Mouse (Mus musculus): ENCODE results near the gene Lpcat1.

Lpcat1 gene

DNA sequence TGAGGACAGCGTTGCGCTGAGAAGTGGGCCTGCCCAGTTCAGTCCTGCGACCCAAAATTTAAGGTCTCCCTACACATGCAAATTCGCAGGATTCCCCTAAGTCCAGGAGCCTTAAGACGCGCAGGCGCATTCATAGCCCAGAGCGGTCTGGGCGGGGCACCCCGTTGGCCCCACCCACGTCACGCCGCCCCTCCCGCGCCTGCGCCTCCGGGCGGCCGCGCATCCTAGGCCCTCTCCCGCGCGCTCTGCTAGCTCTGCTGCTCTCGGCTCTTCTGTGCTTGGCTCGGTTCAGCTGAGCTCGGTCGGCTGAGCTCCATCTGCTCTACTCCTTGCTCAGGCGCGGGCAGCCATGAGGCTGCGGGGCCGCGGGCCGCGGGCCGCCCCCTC lies at the start of gene Lpcat1:
Gene Lpcat1, plus strand, starts transcription at position 164 of the 387 bp plus-strand sequence.
- no peak for TF ChIP-seq GATA4 (IDR thresholded peaks at IDR 0.05; ENCODE audit: insufficient replicate concordance, low read length)

DNA sequence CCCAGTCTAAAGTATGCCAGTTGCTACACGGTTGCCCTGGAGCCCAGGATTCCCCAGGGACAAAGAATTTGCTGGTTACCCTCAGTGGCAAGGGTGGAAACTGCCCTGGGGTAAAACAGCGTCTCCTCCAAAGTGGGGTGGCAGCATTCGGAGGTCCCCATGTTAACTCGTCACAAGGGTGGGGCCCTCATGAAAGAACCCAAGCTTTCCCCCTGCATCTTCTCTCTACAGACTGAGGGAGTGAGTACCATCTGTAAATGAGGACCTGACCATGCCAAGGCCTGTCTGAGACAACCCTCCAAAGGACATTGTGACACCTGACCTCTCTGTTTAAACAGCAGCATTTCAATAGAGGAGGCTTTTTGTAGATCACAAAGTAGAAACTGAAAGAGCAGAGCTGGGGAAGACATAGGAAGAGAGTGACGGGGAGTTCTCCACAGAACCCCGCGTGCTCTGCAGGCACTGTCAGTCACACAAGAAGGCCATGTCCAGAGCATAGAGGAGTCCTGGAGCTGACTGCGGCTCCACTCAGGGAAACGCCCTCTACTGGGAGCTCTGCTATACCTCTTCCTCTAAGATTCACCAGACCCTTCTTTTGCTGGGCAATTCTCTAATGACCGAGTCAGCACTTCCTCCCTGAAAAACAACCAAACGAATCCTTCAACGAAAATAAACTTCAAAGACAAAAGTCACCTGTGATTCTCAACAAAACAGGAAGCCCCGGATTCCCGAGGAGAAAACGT lies 49.3 kb upstream of the Lpcat1 start:
- no peak for TF ChIP-seq GATA4 (IDR thresholded peaks at IDR 0.05; ENCODE audit: insufficient replicate concordance, low read length)

- no peak for TF ChIP-seq GATA4 (IDR thresholded peaks at IDR 0.05; ENCODE audit: insufficient replicate concordance, low read length)
These were observed 48.7 kb upstream of the Lpcat1 start for GRCm38 (mm10) chr13:73418297-73418696.

GRCm38 (mm10) chr13:73419244-73419643 lies 47.8 kb upstream of the Lpcat1 start:
- no peak for TF ChIP-seq GATA4 (IDR thresholded peaks at IDR 0.05; ENCODE audit: insufficient replicate concordance, low read length)

DNA sequence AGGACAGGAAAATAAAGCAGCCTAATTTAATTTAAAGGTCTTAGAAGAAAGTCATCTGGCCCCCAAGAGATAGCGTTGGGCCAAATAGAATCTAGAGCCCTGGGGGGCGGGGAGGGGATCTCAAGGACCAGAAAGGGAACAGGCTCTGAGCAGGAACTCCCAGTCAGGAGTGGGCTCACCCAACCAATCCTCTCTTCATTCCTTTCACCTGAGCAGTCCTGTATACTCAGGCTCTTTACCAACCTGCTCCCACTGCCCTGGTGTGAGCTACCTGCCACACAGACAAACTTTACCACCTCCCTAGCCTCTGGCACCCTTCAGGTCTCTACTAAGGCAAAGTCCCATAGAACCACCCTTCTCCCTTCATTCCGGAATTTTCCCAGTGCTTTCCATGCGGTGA lies 44.0 kb upstream of the Lpcat1 start:
- no peak for TF ChIP-seq GATA4 (IDR thresholded peaks at IDR 0.05; ENCODE audit: insufficient replicate concordance, low read length)

GRCm38 (mm10) chr13:73425035-73425434 lies 42.0 kb upstream of the Lpcat1 start:
- TF ChIP-seq GATA4 (IDR thresholded peaks at IDR 0.05; ENCODE audit: insufficient replicate concordance, low read length): no peak

DNA sequence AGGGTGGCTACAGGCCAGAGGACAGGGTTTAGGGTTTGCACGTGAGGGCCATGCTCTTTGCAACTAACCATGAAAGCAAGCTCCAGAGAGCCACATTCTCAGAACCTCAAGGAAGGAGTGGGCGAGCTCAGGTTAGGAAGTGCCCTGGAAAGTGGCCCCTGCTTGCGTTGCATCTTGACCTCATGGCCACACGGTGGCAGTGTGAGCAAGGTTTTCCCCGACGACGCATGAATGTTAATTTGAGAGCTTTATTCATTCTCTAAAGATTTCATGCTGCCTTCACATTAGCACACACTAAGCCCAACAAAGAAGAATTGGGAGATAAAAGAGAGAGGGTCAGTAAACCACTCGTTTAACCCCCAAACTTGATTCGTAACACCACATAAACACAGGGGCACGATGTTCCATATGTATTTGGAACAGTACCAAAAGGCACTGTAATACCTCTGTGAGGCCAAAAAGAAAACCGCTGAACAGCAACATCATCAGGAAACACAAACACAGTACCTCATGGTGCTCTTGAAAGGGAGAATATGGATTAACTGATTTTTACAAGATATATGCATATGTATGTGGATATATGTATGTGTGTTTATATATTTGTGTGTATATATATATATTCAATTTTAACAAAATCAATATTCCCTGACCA lies 41.0 kb upstream of the Lpcat1 start:
- no peak for TF ChIP-seq GATA4 (IDR thresholded peaks at IDR 0.05; ENCODE audit: insufficient replicate concordance, low read length)

GRCm38 (mm10) chr13:73426587-73426986 lies 40.4 kb upstream of the Lpcat1 start:
- no peak for TF ChIP-seq GATA4 (IDR thresholded peaks at IDR 0.05; ENCODE audit: insufficient replicate concordance, low read length)

- no peak for TF ChIP-seq GATA4 (IDR thresholded peaks at IDR 0.05; ENCODE audit: insufficient replicate concordance, low read length)
These were observed 37.2 kb upstream of the Lpcat1 start for GRCm38 (mm10) chr13:73429605-73430321.

DNA sequence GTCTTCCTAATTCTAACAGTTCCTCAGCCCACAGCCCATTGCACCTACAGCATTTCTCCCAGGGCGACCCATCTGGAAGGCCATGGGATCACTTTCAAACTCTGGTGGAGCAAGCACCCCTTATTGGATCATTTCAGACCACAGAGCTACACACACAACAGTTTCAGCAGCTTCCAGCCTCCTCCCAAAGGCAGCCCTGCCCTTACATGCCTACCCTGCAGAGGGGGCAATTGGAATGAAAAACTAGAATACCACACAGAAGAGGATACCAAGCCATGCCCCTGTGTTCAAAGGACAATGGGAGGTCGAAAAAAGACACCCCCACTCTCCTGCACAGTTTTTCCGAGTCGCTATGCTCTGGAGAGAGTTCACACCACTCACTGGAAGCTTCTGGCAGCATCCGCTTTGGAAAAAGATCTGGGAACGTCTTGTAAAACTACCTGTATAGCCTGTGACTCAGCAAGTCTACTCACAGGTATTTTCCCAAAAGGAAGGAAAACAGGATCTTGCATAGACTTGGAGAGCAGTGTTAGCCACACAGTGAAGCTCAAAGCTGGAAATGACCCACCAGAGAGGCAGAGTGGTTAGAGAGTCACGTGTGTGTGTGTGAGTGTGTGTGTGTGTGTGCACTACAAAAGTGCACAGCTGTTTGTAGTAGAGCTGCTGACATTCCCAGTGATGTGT lies 34.4 kb upstream of the Lpcat1 start:
- no peak for TF ChIP-seq GATA4 (IDR thresholded peaks at IDR 0.05; ENCODE audit: insufficient replicate concordance, low read length)

DNA sequence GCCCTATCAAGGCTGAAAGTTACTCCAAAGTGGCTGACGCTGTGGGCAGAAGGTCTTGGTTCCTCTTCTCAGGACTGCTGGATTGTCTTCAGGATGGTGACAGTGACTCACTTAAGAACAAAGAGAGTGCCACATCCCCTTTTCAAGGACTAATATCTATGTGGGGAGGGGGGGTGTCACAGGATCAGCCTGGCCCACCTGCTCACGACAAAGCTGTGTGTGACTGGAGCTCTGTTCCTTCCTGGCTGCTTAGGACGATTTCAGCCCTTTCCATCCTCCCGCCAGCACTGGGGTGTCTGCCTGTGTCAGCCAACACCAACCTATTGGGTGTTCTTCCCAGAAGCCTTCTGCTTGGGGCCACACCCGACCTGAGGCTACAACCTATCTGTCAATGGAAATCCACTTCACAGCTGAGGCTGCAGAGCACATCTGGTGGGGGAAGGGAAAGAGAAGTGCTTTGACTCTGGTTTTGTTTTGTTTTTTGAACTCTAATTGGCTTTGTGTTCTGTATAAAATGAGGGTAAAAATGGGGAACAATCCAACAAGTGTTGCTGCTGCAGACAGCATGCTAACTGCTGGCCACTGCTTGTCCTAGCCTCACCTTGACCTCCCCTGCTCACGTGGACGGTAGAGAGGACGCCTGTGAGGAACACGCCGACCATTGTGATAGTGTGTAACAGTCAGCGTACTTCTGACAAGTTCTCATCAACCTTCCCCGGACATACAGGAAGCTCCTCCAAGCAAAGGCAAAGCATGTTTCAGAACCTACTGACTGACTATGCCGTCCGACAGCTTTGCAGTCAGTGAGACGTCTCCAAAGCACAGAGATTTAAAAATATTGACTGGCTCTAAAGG lies 33.1 kb upstream of the Lpcat1 start:
- TF ChIP-seq GATA4 (IDR thresholded peaks at IDR 0.05; ENCODE audit: insufficient replicate concordance, low read length): no peak

DNA sequence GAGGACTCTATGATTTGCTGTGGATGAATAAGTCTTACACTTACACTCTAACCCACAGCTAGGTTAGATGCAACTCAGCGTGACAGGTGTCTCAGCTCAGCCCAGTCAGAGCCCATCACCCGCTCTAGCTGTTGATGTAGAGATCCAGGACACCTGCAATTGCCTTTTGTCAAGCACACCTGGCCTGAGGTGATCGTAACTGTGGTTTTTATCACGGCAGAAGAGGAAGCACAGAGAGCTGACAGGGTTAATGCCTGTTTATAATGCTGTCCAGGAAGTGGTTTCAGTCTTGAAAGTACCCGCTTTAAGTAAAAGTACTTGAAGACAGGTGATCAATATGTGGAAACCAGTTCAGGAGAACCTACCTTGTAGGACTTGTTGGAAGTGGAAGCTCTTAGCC lies 32.3 kb upstream of the Lpcat1 start:
- TF ChIP-seq GATA4 (IDR thresholded peaks at IDR 0.05; ENCODE audit: insufficient replicate concordance, low read length): no peak

- no peak for TF ChIP-seq GATA4 (IDR thresholded peaks at IDR 0.05; ENCODE audit: insufficient replicate concordance, low read length)
These were observed 31.3 kb upstream of the Lpcat1 start for GRCm38 (mm10) chr13:73435662-73436061.

GRCm38 (mm10) chr13:73439057-73439456 lies 27.9 kb upstream of the Lpcat1 start:
- TF ChIP-seq GATA4 (IDR thresholded peaks at IDR 0.05; ENCODE audit: insufficient replicate concordance, low read length): no peak

DNA sequence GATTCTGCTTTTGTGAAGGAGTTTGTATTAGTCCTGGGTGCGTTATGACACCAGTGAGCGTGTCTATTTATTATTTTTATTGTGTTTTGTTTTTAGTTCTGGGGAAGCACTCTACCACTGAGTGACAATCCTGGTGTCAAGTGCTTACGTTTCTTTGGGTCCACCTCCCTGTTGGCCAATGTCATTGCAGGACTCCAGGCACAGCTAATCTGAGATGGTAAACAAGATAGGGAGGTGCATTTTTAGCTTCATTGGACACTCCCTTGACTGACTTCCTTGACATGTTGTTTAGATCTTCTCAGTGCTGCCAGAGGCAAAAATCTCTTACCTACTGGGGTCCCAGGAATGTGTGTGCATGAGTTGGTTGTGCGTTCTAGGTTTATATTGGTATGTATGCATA lies 26.0 kb upstream of the Lpcat1 start:
- TF ChIP-seq GATA4 (IDR thresholded peaks at IDR 0.05; ENCODE audit: insufficient replicate concordance, low read length): no peak

Data from liver, adult (tissue).